Mouse (Mus musculus): ENCODE data around the gene Afap1l2. TPM values are rescaled to one million over a fixed set of nuclear protein-coding genes. Genes with fewer than 3 reads are reported as not detected.
A peak's percentile ranks its signal among the peaks of the same experiment; 100 is the strongest.

Afap1l2 gene
- total and polyA plus RNA-seq, 2 experiments from 2014 or later: 12.3 to 20.8 TPM

DNA sequence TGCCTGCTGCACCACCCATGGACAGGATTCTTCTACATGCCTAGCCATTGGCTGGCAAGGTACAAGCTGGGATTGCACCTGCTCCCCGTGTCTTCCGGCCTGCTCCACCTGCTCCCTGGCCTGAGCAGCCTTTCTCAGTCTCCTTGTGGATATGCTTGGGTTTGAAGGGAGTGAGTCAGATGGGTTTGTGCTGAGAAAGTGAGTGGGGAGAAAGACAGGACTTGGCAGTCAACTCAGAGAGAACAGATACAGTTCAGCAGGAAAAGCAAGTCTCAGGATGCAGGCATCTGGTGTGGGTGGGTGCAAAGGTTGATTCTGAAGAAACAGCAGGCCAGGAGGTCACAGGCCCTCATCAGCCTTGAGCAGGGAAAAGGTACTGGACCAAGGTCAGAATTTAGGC lies 27.2 kb downstream of the Afap1l2 start:
- H3K9ac ChIP-seq (replicated peaks; ENCODE audit: low read length): no peak overlapping the region
- H3K4me1 ChIP-seq (ENCODE audit: insufficient read depth, low read length): 0 out of 2 replicates have a peak, but pooled peaks cover 3% of the 10 kb centered on the region

DNA sequence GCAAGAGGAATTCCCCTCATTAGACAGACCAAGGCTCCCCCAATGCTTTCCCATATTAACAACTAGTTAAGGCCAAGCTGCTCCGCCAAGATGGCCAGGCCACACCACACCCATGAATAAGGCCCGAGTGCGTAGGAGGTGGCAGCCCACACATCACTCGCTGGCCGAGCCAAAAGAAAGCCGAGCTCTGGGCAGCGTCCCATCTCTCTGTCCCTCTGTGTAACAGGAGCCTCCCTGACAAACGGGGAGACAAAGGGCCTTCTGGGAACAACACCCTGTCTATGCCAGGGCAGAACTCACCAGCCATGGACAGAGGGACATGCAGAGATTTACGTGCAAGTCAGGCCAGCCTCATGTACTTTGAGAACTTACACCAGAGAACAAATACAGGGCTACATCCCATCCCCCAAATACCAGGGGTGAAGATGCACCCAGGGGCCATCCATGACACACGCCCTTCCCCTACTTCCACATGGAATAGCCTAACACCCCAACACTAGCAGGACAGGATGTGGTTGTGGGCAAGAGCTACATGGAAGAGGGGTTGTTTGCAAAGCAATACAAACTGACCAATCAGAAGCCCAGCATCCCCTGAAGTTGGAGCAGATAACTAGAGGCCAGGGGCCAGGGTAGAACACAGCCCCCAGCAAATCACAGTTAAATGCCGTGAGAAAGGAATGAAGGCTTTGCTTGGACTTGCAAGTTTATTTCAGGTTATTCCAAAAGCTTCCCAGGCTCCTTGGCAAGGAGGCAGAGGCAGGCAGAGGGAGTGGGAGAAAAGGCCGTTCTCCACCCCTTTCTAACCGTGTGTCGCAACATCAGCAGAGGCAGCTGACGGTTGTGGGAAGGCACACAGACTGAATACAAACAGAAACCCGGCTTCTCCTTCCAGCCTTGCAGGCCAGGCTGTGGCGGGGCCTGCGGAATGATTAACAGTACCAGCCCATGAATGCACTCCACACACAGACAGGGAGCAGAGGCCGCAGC lies 30.8 kb downstream of the Afap1l2 start:
- Histone ChIP-seq H3K4me3 (ENCODE audit: low read length) (no peak overlapping the region), H3K9me3 (ENCODE audit: low read length) (no peaks in the 10 kb centered on the region), H3K4me2 (ENCODE audit: low read depth, low read length) (no peak overlapping the region), H3K4me1 (ENCODE audit: insufficient read depth, low read length) (no peaks in the 10 kb centered on the region), H3K9ac (replicated peaks; ENCODE audit: low read length) (no peak overlapping the region), H3K27me3 (ENCODE audit: insufficient read depth, low read length) (no peaks in the 10 kb centered on the region), H3K27ac (peak overlapping the region; percentile 77), H3K36me3 (ENCODE audit: insufficient read depth, low read length) (no peaks in the 10 kb centered on the region)
- no peak for TF ChIP-seq CTCF (IDR thresholded peaks at IDR 0.05; ENCODE audit: low read depth)
- peak; percentile 77 for ATAC-seq
- 46% methylated on average over 19 of the region's 19 CpGs for WGBS
- peak; percentile 63 for DNase-seq (ENCODE audit: low spot score)

More for the DNA sequence above, 27.2 kb downstream of the Afap1l2 start:
- no peak for DNase-seq (ENCODE audit: low spot score)
- no peak overlapping the region for H3K4me2 ChIP-seq (ENCODE audit: low read depth, low read length)
- TF ChIP-seq CTCF (IDR thresholded peaks at IDR 0.05; ENCODE audit: low read depth): no peak
- H3K27me3 ChIP-seq (ENCODE audit: insufficient read depth, low read length): no peaks in the 10 kb centered on the region
- 70% methylated on average over 2 of the region's 2 CpGs for WGBS
- no peak overlapping the region for H3K27ac ChIP-seq
- H3K4me3 ChIP-seq (ENCODE audit: low read length): no peak overlapping the region
- no peaks in the 10 kb centered on the region for H3K9me3 ChIP-seq (ENCODE audit: low read length)
- H3K36me3 ChIP-seq (ENCODE audit: insufficient read depth, low read length): no peaks in the 10 kb centered on the region
- ATAC-seq: no peak

DNA sequence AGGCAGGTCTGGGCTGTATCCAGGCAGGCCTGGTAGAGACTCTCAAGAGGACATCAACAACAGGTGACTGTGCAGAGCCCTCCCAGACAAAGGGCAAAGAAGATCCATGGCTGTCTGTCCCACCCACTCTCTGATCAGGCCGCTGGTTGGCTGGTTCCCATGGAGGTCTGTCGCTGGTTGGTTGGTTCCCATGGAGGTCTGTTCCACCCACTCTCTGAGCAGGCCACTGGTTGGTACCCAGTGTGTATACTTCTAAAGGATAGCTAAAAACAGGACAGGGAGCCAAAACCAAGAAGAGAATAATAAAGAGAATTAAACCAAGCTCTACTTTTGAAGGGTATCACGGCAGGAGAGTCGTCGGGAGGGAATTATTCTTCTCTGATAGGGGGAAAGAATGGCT lies 31.5 kb downstream of the Afap1l2 start:
- H3K4me3 ChIP-seq (ENCODE audit: low read length): no peak overlapping the region
- H3K27me3 ChIP-seq (ENCODE audit: insufficient read depth, low read length): no peaks in the 10 kb centered on the region
- ATAC-seq (peak; percentile 55; the same call in 1 of the 2 replicates), DNase-seq (ENCODE audit: low spot score) (no peak)
- no peak overlapping the region for H3K4me2 ChIP-seq (ENCODE audit: low read depth, low read length)
- no peaks in the 10 kb centered on the region for H3K4me1 ChIP-seq (ENCODE audit: insufficient read depth, low read length)
- no peaks in the 10 kb centered on the region for H3K9me3 ChIP-seq (ENCODE audit: low read length)
- TF ChIP-seq CTCF (IDR thresholded peaks at IDR 0.05; ENCODE audit: low read depth): no peak
- H3K9ac ChIP-seq (replicated peaks; ENCODE audit: low read length): no peak overlapping the region
- H3K27ac ChIP-seq: peak overlapping the region; percentile 77
- H3K36me3 ChIP-seq (ENCODE audit: insufficient read depth, low read length): no peaks in the 10 kb centered on the region
- 59% methylated on average over 5 of the region's 5 CpGs for WGBS

DNA sequence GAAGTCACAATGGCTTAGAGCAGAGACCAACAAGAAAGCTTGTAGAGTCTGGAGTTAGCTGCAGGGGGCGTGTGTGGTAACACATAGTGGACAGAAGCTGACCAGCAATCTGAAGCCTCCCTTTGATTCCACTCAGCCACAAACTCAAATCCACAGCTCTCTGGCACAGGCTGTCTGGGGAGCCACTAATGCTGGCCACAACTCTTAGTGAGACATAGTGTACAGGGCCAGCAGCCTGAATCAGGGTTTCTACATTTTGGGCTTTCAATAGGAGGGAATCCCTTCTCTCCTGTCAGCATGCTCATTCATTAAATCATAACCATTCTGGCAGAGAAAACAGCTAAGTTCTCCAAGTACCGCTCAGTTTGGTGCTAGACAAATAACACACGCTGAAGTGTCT lies 32.5 kb downstream of the Afap1l2 start:
- 93% methylated on average over 3 of the region's 3 CpGs for WGBS
- no peak overlapping the region for H3K27ac ChIP-seq
- DNase-seq (ENCODE audit: low spot score) (no peak), ATAC-seq (no peak)
- H3K4me3 ChIP-seq (ENCODE audit: low read length): no peak overlapping the region
- H3K36me3 ChIP-seq (ENCODE audit: insufficient read depth, low read length): no peaks in the 10 kb centered on the region
- no peak overlapping the region for H3K9ac ChIP-seq (replicated peaks; ENCODE audit: low read length)
- TF ChIP-seq CTCF (IDR thresholded peaks at IDR 0.05; ENCODE audit: low read depth): no peak
- H3K9me3 ChIP-seq (ENCODE audit: low read length): no peaks in the 10 kb centered on the region
- H3K27me3 ChIP-seq (ENCODE audit: insufficient read depth, low read length): no peaks in the 10 kb centered on the region
- no peak overlapping the region for H3K4me2 ChIP-seq (ENCODE audit: low read depth, low read length)
- no peaks in the 10 kb centered on the region for H3K4me1 ChIP-seq (ENCODE audit: insufficient read depth, low read length)

DNA sequence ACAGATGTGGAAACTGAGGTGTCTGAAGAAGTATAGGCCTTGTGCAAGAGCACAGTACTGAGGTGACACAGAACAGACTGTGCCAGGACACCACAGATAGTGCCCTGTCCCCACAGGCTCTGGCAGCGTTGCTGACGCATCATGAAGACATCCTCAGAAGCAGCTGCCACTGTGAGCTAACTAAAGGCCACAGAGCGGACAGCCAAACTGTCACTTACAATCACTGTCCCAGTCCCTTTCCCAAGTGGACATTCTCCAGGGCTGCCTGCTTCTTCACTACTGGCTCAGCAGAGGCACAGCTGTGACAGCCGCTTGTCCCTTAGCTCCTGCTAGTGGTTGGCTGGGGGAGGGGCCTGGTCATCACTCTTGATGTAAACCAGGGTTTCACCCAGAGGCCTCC lies 33.9 kb downstream of the Afap1l2 start:
- Histone ChIP-seq H3K27ac (no peak overlapping the region), H3K9ac (replicated peaks; ENCODE audit: low read length) (no peak overlapping the region), H3K36me3 (ENCODE audit: insufficient read depth, low read length) (no peaks in the 10 kb centered on the region), H3K4me3 (ENCODE audit: low read length) (no peak overlapping the region), H3K27me3 (ENCODE audit: insufficient read depth, low read length) (no peaks in the 10 kb centered on the region), H3K4me1 (ENCODE audit: insufficient read depth, low read length) (no peaks in the 10 kb centered on the region), H3K9me3 (ENCODE audit: low read length) (no peaks in the 10 kb centered on the region), H3K4me2 (ENCODE audit: low read depth, low read length) (no peak overlapping the region)
- 69% methylated on average over 4 of the region's 4 CpGs for WGBS
- TF ChIP-seq CTCF (IDR thresholded peaks at IDR 0.05; ENCODE audit: low read depth): no peak
- peak; percentile 46; the same call in 1 of the 2 replicates for ATAC-seq
- peak; percentile 39 for DNase-seq (ENCODE audit: low spot score)

DNA sequence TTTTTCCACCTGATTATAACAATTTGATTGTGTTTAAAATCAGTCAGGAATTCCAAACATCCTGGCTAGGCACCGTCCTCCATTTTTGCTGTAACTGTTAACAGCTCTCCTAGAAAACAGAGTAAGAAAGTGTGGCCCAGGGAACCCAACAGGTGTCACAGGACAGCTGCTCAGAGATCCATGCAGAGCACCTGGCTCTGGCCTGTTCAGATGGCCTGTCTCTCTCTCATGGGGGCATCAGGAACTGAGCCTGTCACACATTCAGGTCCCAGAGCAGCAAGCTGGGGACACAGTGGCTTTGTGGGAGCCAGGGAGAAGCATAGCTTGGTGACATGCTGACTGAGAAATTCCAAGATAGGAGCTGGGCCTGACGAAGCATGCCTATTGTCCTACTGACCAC lies 35.3 kb downstream of the Afap1l2 start:
- WGBS: 88% methylated on average over 2 of the region's 2 CpGs
- no peak for ATAC-seq

DNA sequence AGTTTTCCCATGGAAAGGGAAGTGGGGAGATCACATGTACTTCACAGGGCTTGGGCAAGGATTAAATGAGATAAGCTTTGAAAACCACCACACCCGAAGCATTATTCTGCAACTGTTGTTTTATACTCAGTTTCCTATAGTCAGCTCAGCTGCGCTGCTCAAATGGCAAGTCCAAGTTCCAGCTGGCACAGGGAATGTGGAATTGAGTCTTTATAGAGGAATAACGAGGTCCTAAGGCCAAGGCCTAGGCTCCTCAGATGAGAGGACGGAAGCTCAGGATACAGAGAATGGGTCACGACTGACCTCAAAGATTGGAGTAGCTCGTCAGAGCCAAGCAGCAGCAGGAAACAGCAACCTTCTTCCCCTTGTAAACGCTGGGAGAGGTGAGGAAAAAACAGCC lies 36.7 kb downstream of the Afap1l2 start:
- DNase-seq (ENCODE audit: low spot score) (no peak), ATAC-seq (no peak)
- 81% methylated on average over 7 of the region's 7 CpGs for WGBS
- H3K36me3 ChIP-seq (ENCODE audit: insufficient read depth, low read length): no peaks in the 10 kb centered on the region
- no peaks in the 10 kb centered on the region for H3K9me3 ChIP-seq (ENCODE audit: low read length)
- no peaks in the 10 kb centered on the region for H3K27me3 ChIP-seq (ENCODE audit: insufficient read depth, low read length)
- no peak overlapping the region for H3K4me2 ChIP-seq (ENCODE audit: low read depth, low read length)
- no peak overlapping the region for H3K9ac ChIP-seq (replicated peaks; ENCODE audit: low read length)
- H3K4me1 ChIP-seq (ENCODE audit: insufficient read depth, low read length): no peaks in the 10 kb centered on the region
- TF ChIP-seq CTCF (IDR thresholded peaks at IDR 0.05; ENCODE audit: low read depth): no peak
- no peak overlapping the region for H3K27ac ChIP-seq
- H3K4me3 ChIP-seq (ENCODE audit: low read length): no peak overlapping the region

More for the DNA sequence above, 35.3 kb downstream of the Afap1l2 start:
- H3K9me3 ChIP-seq (ENCODE audit: low read length): no peaks in the 10 kb centered on the region
- H3K27me3 ChIP-seq (ENCODE audit: insufficient read depth, low read length): no peaks in the 10 kb centered on the region
- H3K4me3 ChIP-seq (ENCODE audit: low read length): no peak overlapping the region
- H3K9ac ChIP-seq (replicated peaks; ENCODE audit: low read length): no peak overlapping the region
- H3K27ac ChIP-seq: no peak overlapping the region
- no peak for TF ChIP-seq CTCF (IDR thresholded peaks at IDR 0.05; ENCODE audit: low read depth)
- no peak overlapping the region for H3K4me2 ChIP-seq (ENCODE audit: low read depth, low read length)
- H3K36me3 ChIP-seq (ENCODE audit: insufficient read depth, low read length): no peaks in the 10 kb centered on the region
- no peaks in the 10 kb centered on the region for H3K4me1 ChIP-seq (ENCODE audit: insufficient read depth, low read length)
- no peak for DNase-seq (ENCODE audit: low spot score)

All from hindbrain, postnatal 0 days (tissue).